Mouse (Mus musculus) midbrain, postnatal 0 days (tissue): Measurements from ENCODE around the gene Vps29. TPM values are rescaled to one million over a fixed set of nuclear protein-coding genes. Genes with fewer than 3 reads are reported as not detected.

Experiments
- ATAC-seq: fragments of 200-750 bp; cut with Nextera tagmentation; 2 replicates; pipeline ENCODE4 v1.8.0; 2017; ENCODE audit warnings: moderate number of reproducible peaks, mild to moderate bottlenecking, moderate TSS enrichment, moderate library complexity; ENCODE audit not compliant: low FRiP score
- DNase-seq: peaks from one replicate; pipeline ENCODE4 v3.0.0-alpha.2; 2015; ENCODE audit warnings: low spot score
- H3K27ac ChIP-seq: fragments of 300-500 bp; sonication (generic); 2 replicates; pipeline ENCODE4 v1.5.1; 2014; ENCODE audit warnings: low read depth, mild to moderate bottlenecking, low read length, mixed read lengths
- H3K27me3 ChIP-seq: fragments of 300-500 bp; sonication (generic); 2 replicates; pipeline ENCODE4 v1.6.1; 2014; ENCODE audit warnings: low read length, control low read depth, mixed read lengths; ENCODE audit not compliant: insufficient read depth
- H3K36me3 ChIP-seq: fragments of 300-500 bp; sonication (generic); 2 replicates; pipeline ENCODE4 v1.6.1; 2014; ENCODE audit warnings: low read length, control low read depth, mixed read lengths; ENCODE audit not compliant: insufficient read depth
- H3K4me1 ChIP-seq: fragments of 300-500 bp; sonication (generic); 2 replicates; pipeline ENCODE4 v1.6.1; 2014; ENCODE audit warnings: mild to moderate bottlenecking, control low read depth, antibody characterized with exemption, low read length, mixed read lengths; ENCODE audit not compliant: insufficient read depth
- H3K4me2 ChIP-seq: fragments of 300-500 bp; sonication (generic); 2 replicates; pipeline ENCODE4 v1.6.1; 2014; ENCODE audit warnings: low read depth, mild to moderate bottlenecking, low read length, mixed read lengths; ENCODE audit not compliant: poor library complexity, severe bottlenecking
- H3K4me3 ChIP-seq: fragments of 300-500 bp; sonication (generic); 2 replicates; pipeline ENCODE4 v1.5.1; 2014; ENCODE audit warnings: low read depth, mild to moderate bottlenecking, low read length, moderate library complexity
- H3K9ac ChIP-seq: fragments of 300-500 bp; sonication (generic); replicated peaks from 2 replicates; pipeline ENCODE4 v1.6.1; 2014; ENCODE audit warnings: mild to moderate bottlenecking, low read length, moderate library complexity, mixed read lengths; ENCODE audit not compliant: poor library complexity, severe bottlenecking
- H3K9me3 ChIP-seq: fragments of 300-500 bp; sonication (generic); 2 replicates; pipeline ENCODE4 v1.6.1; 2016; ENCODE audit warnings: low read length, control low read depth
- CTCF ChIP-seq: IDR thresholded peaks from 2 replicates; pipeline ENCODE4 v1.5.1; 2016; ENCODE audit warnings: antibody characterized with exemption, mild to moderate bottlenecking
- WGBS: fragments of 180-500 bp; shearing (Covaris S2); extraction: QIAGEN DNeasy Blood & Tissue Kit; methylation state at CpG from one replicate; pipeline ENCODE4 v1.1.7; 2014; 5-methylcytosine and 5-hydroxymethylcytosine counted together
- polyA plus RNA-seq: library from polyadenylated mRNA; unstranded; fragments of >200 nt; fragmentation: Nextera tagmentation; extraction: Ambion mirVana; gene quantifications from 2 replicates; pipeline ENCODE4 v1.2.1, GENCODE M21; 2015
- total RNA-seq: library from RNA; depleted of rRNA; stranded (reverse); fragments of >200 nt; gene quantifications from 2 replicates; pipeline ENCODE4 v1.2.3, GENCODE M21; 2014; rRNA removed

Vps29 gene
- total and polyA plus RNA-seq, 2 experiments from 2014 or later: 137 to 368 TPM

GRCm38 (mm10) chr5:122405537-122405936 lies 51.4 kb downstream of the Vps29 start:
- WGBS: 96% methylated on average over 10 of the region's 10 CpGs
- no peaks in the 10 kb centered on the region for H3K4me1 ChIP-seq
- no peak for TF ChIP-seq CTCF

DNA sequence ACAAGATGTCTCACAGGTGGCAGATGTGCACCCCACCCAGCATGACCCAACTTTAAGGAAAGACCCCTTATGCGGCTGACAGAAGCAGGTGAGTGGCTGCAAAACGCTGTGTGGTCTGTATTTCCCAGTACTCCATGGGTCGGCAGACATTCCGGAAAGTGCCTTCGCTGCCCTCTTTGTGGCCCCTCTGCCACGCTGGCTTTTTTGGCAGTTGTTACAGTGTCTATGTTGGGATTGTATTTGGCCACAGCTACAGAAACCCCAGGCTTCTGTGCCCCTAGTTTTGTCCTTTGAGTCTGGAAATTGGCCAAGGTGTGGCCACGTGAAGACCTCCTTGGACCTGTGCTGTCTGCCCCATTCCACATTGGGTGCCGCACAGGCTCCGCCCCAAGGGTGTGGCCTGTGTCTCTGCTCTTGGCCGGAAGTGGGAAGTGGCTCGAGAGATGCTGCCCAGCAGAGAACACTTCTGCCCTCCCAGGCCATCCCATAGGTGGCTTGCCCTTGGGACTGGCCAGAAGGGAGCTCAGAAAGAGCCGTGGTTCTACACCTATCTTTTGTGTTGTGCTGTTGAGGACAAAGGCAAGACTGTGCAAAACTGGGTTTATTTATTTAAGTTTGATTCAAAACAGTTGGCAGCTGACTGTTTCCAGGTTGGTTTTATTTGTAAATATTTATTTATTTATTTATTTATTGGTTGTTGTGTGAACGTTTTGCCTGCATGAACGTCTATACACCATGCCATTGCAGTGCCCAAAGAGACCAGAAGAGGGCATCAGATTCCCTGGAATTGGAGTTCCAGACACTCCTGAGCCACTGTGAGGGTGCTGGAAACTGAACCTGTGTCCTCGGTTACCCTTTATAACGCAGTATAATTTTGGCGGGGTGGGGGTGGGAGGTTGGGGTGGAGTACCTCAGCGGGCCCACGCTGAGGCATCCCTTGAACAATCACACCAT lies 55.8 kb downstream of the Vps29 start:
- no peak for DNase-seq
- H3K4me2 ChIP-seq: no peak overlapping the region

More at GRCm38 (mm10) chr5:122405537-122405936, 51.4 kb downstream of the Vps29 start:
- Histone ChIP-seq H3K9me3 (no peaks in the 10 kb centered on the region), H3K9ac (no peak overlapping the region), H3K27ac (no peak overlapping the region), H3K27me3 (no peaks in the 10 kb centered on the region), H3K4me2 (no peak overlapping the region), H3K4me3 (no peak overlapping the region), H3K36me3 (peaks cover 54% of the 10 kb centered on the region)
- ATAC-seq (no peak), DNase-seq (no peak)

DNA sequence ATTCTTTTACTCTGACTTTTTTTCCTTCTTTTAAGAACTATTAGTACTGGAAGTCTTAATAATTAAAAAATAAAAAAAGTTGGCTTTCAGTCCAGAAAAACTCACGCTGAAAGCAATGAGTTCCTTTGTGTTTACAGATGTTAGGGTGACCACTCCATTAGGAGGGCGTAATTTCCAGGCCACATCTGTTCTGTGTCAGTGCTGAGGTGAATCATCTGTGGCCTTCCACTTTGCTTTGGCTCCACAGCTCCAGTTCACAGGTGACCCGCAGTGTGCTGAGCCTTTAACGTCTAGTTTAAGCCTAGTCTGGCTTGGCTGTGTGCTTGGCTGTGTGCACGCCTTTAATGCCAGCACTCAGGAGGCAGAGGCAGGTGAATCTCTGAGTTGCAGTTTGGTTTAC lies 57.7 kb downstream of the Vps29 start:
- Histone ChIP-seq H3K27ac (no peak overlapping the region), H3K9ac (no peak overlapping the region), H3K4me2 (no peak overlapping the region), H3K4me1 (no peaks in the 10 kb centered on the region), H3K9me3 (no peaks in the 10 kb centered on the region), H3K36me3 (peaks cover 6% of the 10 kb centered on the region; the same call in 1 of the 2 replicates), H3K27me3 (no peaks in the 10 kb centered on the region), H3K4me3 (no peak overlapping the region)
- WGBS: 86% methylated on average over 5 of the region's 5 CpGs
- ATAC-seq (no peak), DNase-seq (no peak)
- no peak for TF ChIP-seq CTCF

More for the DNA sequence above, 55.8 kb downstream of the Vps29 start:
- H3K27ac ChIP-seq: no peak overlapping the region
- no peak overlapping the region for H3K4me3 ChIP-seq
- H3K4me1 ChIP-seq: no peaks in the 10 kb centered on the region
- H3K9ac ChIP-seq: no peak overlapping the region
- no peak for ATAC-seq
- TF ChIP-seq CTCF: peak; percentile 42
- H3K27me3 ChIP-seq: no peaks in the 10 kb centered on the region
- peaks cover 23% of the 10 kb centered on the region for H3K36me3 ChIP-seq
- H3K9me3 ChIP-seq: no peaks in the 10 kb centered on the region
- WGBS: 86% methylated on average over 19 of the region's 19 CpGs

DNA sequence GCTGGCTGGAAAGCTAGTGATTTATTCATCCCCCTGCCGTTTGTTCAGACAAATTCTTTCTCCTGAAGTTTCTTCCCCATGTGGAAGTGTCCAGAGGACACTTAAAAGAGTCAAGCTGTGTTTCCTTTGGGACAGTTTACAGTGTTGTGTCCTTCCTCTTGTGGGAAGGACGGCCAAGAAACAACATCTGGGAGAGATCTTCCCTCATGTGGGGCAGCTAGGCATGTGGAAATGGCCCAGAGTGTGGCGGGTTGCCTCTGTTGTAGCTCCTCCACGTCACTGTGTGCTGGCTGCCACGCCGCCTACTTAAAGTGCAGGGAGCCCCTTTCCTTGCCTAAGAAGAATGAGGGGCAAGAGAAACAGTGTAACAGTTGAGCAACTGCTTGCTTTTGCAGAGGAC lies 58.7 kb downstream of the Vps29 start:
- H3K9me3 ChIP-seq: no peaks in the 10 kb centered on the region
- 68% methylated on average over 6 of the region's 6 CpGs for WGBS
- no peak overlapping the region for H3K4me3 ChIP-seq
- no peaks in the 10 kb centered on the region for H3K27me3 ChIP-seq
- DNase-seq (no peak), ATAC-seq (no peak)
- no peak overlapping the region for H3K9ac ChIP-seq
- no peak for TF ChIP-seq CTCF
- no peaks in the 10 kb centered on the region for H3K4me1 ChIP-seq
- H3K27ac ChIP-seq: no peak overlapping the region
- H3K4me2 ChIP-seq: no peak overlapping the region
- H3K36me3 ChIP-seq: 0 out of 2 replicates have a peak, but pooled peaks cover 5% of the 10 kb centered on the region

- Histone ChIP-seq H3K27ac (no peak overlapping the region), H3K36me3 (0 out of 2 replicates have a peak, but pooled peaks cover 5% of the 10 kb centered on the region), H3K4me3 (no peak overlapping the region), H3K9me3 (no peaks in the 10 kb centered on the region), H3K4me2 (no peak overlapping the region), H3K9ac (no peak overlapping the region), H3K27me3 (no peaks in the 10 kb centered on the region), H3K4me1 (no peaks in the 10 kb centered on the region)
- ATAC-seq: no peak
- WGBS: 91% methylated on average over 5 of the region's 5 CpGs
- TF ChIP-seq CTCF: no peak
- DNase-seq: no peak
Measured at GRCm38 (mm10) chr5:122414351-122414750, 60.2 kb downstream of the Vps29 start.

Other genes starting within 250 kb of the Vps29 start
- 0.52 TPM in 1 of 2 replicates, not detected in the other for gene Ccdc63, start 213.5 kb upstream of the Vps29 start, total RNA-seq
- not detected in 2 replicates for gene Ccdc63, start 213.5 kb upstream of the Vps29 start, polyA plus RNA-seq
- 206 and 221 TPM in 2 replicates for gene Ppp1cc, start 196.1 kb upstream of the Vps29 start, total RNA-seq
- 154 and 164 TPM in 2 replicates for gene Ppp1cc, start 196.1 kb upstream of the Vps29 start, polyA plus RNA-seq
- 2.0 and 2.2 TPM in 2 replicates for gene Hvcn1, start 147.6 kb upstream of the Vps29 start, total RNA-seq
- 1.3 and 1.6 TPM in 2 replicates for gene Hvcn1, start 147.6 kb upstream of the Vps29 start, polyA plus RNA-seq
- gene Tctn1, start 89.9 kb upstream of the Vps29 start, total RNA-seq: 30.0 and 37.5 TPM in 2 replicates
- gene Tctn1, start 89.9 kb upstream of the Vps29 start, polyA plus RNA-seq: 5.8 and 6.2 TPM in 2 replicates
- gene Pptc7, start 70.0 kb upstream of the Vps29 start, total RNA-seq: 19.3 and 22.7 TPM in 2 replicates
- gene Pptc7, start 70.0 kb upstream of the Vps29 start, polyA plus RNA-seq: 5.6 and 6.7 TPM in 2 replicates
- gene Rad9b, start 136 bp upstream of the Vps29 start, total RNA-seq: 16.9 and 17.8 TPM in 2 replicates
- 18.1 and 21.8 TPM in 2 replicates for gene Rad9b, start 136 bp upstream of the Vps29 start, polyA plus RNA-seq
- gene Gpn3, start 17.5 kb downstream of the Vps29 start, total RNA-seq: 20.8 and 37.9 TPM in 2 replicates
- gene Gpn3, start 17.5 kb downstream of the Vps29 start, polyA plus RNA-seq: 41.8 and 44.4 TPM in 2 replicates
- 131 and 139 TPM in 2 replicates for gene Fam216a, start 18.0 kb downstream of the Vps29 start, total RNA-seq
- 156 and 160 TPM in 2 replicates for gene Fam216a, start 18.0 kb downstream of the Vps29 start, polyA plus RNA-seq
- gene Arpc3, start 37.5 kb downstream of the Vps29 start, total RNA-seq: 162 and 188 TPM in 2 replicates
- gene Arpc3, start 37.5 kb downstream of the Vps29 start, polyA plus RNA-seq: 134 and 137 TPM in 2 replicates
- gene Anapc7, start 67.3 kb downstream of the Vps29 start, total RNA-seq: 29.3 and 34.3 TPM in 2 replicates
- gene Anapc7, start 67.3 kb downstream of the Vps29 start, polyA plus RNA-seq: 42.8 and 43.5 TPM in 2 replicates
- 202 and 210 TPM in 2 replicates for gene Atp2a2, start 147.9 kb downstream of the Vps29 start, total RNA-seq
- 40.4 and 45.2 TPM in 2 replicates for gene Atp2a2, start 147.9 kb downstream of the Vps29 start, polyA plus RNA-seq